Mouse (Mus musculus): ENCODE data around the gene Nudt1.

Gene Nudt1

GRCm38 (mm10) chr5:140321042-140321755, at the start of gene Nudt1, which contains the start of gene Mad1l1:
Gene Nudt1 (plus strand): TSS chr5:140321656.
Gene Mad1l1 (minus strand): TSS chr5:140321552.
- DNase-seq (ENCODE audit: low read depth, low spot score) = peak; percentile 91

DNA sequence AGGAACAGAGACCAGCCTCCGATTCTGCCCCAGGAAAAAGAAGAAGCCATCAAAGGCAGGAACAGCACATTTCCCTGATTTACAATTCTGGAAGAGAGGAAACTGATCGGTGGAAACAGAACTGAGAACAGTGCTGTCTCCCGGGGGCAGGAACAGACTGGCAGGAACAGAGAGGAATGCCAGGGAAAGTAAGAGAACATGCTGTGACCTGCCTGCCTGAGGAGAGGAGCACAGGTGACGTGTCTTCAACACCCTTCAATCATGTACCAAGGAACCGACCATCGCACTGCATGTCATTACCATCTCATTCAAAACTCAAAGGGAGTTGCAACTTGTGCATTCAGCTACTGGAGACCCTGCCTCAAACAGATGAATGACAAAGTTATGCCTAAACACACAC, 44.7 kb upstream of the Nudt1 start:
- DNase-seq (ENCODE audit: low read depth, low spot score) = no peak

DNA sequence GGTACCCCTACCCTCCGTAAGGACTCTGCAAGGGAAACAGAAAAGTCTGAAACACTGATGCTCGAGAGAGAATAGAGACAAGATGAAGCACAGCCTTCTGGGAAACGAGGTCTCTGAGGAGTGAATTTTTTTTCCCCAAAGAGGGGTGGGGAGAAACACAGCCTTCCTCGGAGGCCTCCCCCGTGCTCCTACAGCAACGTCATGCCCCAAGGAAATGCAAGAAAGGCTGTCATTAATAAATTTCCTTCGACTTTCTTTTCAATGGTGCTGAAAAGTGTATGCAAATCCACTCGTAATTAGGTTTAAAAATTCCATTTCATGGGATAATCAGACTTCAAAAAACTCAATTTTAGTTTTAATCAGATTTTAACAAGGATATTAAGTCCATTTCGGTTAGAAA, 41.3 kb upstream of the Nudt1 start:
- no peak for DNase-seq (ENCODE audit: low read depth, low spot score)

- no peak for DNase-seq (ENCODE audit: low read depth, low spot score)
Measured at GRCm38 (mm10) chr5:140282376-140282775, 39.1 kb upstream of the Nudt1 start.

DNA sequence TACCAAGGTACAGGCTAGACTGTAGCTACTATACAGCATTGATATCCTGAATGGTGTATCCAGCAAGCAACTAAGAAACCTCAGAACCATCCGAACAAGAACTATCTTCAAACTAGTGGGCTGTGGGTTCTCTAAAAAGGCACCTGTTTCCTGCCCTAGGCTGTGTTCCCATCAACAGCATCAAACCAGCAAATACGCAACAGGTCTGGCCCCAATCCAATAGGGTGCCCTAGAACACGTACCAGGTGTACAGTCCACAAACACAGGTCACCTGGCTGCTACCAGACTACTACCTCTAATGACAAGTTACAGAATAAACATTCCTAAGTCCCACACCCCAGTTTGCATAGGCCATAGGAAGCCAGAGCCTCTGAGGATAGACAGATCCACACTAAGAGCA, 38.6 kb upstream of the Nudt1 start:
- no peak for DNase-seq (ENCODE audit: low read depth, low spot score)

DNA sequence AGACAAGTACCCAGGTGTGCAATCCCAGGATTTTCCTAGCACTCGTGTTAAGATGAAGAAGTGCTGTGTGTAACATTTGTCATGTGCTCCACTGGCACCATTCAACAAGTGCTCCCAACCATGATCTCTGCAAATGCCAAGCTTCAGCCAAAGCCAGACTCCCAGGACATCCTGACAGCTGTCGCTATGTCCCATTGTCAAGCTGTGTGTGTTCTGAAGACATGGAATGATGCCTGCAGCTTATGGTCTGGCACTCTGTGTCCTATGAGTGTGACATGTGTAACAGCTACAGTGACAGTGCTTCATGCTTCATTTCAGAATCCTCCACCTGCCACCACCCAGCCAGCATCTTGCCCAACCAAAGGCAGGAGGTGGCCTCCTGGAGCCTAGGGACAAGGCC, 37.4 kb upstream of the Nudt1 start:
- no peak for DNase-seq (ENCODE audit: low read depth, low spot score)

- DNase-seq (ENCODE audit: low read depth, low spot score) = no peak
Measured at GRCm38 (mm10) chr5:140284761-140285160, 36.7 kb upstream of the Nudt1 start.

DNA sequence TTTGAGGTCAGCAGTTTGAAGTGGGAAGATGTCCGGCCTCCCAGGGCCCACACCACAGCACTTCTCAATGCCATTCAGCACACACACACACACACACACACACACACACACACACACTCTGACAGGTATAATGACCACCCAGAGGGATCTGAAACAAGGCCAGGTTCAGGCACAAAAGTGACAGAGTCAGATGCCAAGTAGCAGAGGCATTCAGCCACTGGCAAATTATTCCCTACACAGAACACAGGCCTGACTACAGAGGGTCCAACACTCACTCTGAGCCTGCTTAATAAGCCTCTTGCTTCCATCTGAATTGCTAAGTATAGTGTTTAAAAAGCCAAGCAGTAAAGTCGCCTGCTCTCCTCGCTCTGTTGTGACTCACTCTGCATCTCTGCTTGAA, 33.2 kb upstream of the Nudt1 start:
- DNase-seq (ENCODE audit: low read depth, low spot score) = no peak

DNA sequence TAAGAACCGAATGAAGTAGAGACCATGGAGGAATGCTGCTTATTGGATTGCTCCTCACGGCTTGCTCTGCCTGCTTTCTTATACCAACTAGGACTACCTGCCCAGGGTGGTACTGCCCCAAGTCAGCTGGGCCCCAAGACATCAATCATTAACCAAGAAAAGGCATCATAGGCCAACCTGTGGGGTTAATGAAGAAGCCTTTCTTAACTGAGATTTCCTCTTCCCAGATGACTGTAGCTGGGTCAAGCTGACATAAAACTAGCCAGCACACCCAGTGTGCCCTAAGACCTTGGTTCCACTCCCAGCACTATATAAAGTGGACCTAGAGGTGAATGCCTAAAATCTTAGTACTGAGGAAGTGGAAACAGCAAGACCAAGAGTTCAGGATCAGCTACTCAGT, 32.3 kb upstream of the Nudt1 start:
- DNase-seq (ENCODE audit: low read depth, low spot score) = no peak

GRCm38 (mm10) chr5:140292152-140292551, 29.3 kb upstream of the Nudt1 start:
- DNase-seq (ENCODE audit: low read depth, low spot score) = peak; percentile 65

DNA sequence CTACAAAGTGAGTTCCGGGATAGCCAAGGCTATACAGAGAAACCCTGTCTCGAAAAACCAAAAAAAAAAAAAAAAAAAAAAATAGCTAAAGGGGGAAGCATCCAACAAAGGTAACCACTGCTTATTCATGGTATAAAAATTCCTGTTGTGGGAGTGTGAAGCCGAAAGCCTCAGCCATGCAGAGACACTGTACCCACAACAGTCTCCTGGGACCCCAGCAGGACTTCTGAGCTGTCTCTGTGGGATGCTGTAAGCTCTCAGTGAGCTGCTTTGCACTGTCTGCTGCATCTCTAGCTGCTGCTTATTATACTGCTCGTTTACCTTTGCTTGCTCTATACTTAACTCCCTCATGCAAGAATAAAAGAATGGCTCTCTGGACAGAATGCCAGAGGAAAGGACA, 23.2 kb upstream of the Nudt1 start:
- no peak for DNase-seq (ENCODE audit: low read depth, low spot score)

- DNase-seq (ENCODE audit: low read depth, low spot score) = no peak
Measured at GRCm38 (mm10) chr5:140306016-140306415, 15.4 kb upstream of the Nudt1 start.

GRCm38 (mm10) chr5:140307602-140308001, 13.9 kb upstream of the Nudt1 start:
- DNase-seq (ENCODE audit: low read depth, low spot score) = no peak

DNA sequence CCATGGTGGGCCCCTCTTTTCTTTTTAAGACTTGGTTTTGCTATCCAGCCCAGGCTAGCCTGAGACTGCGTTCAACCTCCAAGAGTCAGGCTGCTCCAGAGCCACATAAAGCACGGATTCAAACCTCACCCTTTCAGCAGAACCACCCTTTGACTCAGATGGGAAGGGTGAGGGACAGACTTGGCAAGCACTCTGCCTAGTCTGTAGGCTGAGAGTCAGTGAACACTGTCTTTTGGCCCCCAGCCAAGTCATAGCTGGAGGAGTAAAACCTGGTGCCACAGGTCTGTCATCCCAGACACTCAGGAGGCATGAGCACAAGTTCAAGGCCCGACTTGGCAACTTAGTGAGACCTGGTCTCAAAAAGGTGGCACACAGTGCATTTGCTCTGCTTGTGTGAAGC, 4.7 kb upstream of the Nudt1 start:
- no peak for DNase-seq (ENCODE audit: low read depth, low spot score)

DNA sequence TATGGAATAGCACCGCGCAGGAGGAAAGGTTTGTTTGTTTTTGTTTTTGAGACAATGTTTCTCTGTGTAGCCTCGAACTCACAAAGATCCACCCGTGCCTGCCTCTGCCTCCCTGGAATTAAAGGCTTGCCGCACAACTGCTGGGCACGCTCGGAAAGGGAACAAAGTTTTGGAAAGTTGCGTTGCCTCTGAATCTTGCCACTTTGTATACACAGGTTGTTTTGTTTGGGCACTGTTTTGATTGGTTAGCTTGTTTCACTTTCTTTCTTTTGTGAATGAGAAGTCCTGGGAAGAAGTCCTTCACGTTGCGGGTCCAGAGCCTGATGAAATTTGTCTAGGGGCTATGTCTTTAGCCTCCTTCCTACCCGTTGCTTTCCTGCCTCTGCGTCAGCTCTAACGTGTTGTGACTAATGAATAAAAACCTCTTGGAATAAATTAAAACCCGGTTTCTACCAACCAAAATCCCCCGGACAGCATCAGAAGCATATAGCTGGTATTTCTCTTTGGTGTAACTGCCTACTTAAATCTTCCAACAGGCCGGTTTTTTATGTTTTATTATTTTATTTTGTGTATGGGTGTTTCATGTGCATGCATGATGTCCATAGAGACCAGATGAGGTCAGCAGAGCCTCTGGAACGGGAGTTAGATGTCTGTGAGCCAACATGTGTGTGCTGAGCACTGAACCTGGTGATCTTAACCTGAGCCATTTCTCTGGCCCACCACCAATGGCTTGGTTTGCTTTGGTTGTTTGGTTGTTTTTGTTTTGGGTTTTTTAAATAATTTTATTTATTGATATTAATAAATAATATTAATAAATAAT, 510 bp downstream of the Nudt1 start:
- DNase-seq (ENCODE audit: low read depth, low spot score) = no peak

DNA sequence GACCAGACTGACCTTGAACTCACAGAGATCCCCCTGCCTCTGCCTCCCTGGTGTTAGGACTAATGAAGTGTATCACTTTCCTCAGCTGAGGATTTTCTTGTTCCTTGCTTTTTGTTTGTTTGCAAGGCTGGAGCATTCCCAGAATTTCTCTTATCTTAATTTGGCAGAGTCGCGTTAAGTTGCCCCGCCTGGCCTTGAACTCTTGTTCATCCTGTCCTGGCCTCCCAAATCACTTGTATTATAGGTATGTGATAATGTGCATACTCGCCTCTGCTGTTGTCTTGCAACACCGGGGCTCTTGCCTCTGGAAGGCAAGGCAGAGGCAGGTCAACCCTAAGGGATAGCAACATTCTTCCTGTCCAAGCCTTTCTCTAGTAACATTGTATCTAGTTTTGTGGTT, 2.6 kb downstream of the Nudt1 start:
- DNase-seq (ENCODE audit: low read depth, low spot score) = no peak

- DNase-seq (ENCODE audit: low read depth, low spot score) = peak; percentile 62
Measured at GRCm38 (mm10) chr5:140331615-140332512, 10.4 kb downstream of the Nudt1 start, which contains the start of gene Mrm2. Gene Mrm2 (minus strand): TSS chr5:140331898.

DNA sequence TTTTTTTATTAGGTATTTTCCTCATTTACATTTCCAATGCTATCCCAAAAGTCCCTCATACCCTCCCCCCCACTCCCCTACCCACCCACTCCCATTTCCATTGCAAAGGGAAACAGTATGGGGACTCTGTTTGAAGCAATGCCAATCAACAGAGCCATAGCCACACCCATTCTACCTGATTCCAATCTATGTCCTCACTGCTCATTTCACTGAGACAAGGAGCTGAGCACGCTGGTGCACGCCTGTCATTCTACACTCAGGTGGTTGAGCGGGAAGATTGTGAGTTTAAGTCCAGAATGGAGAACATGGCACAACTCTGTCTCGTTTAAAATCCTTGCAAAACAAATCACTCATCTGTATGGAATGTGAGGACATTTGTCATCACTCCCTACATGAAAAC, 11.1 kb downstream of the Nudt1 start:
- no peak for DNase-seq (ENCODE audit: low read depth, low spot score)

- DNase-seq (ENCODE audit: low read depth, low spot score) = no peak
Measured at GRCm38 (mm10) chr5:140333631-140334030, 12.2 kb downstream of the Nudt1 start.

DNA sequence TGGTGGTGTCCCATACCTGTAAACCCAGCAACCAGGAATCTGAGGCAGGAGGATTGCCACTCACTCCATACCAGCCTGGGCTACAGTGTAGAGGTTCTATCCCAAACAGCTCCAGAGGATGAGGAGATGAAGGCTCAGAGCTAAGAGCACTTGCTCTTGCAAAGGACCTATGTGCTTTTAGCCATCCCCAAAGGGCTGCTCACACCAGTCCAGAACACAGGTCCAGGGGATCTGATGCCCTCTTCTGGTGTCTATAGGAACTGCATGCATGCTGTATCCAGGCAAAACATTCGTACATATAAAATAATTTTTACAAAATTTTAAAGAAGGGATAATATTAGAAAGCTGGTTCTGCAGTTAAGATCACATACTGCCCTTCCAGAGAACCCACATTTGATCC, 15.2 kb downstream of the Nudt1 start:
- no peak for DNase-seq (ENCODE audit: low read depth, low spot score)

DNA sequence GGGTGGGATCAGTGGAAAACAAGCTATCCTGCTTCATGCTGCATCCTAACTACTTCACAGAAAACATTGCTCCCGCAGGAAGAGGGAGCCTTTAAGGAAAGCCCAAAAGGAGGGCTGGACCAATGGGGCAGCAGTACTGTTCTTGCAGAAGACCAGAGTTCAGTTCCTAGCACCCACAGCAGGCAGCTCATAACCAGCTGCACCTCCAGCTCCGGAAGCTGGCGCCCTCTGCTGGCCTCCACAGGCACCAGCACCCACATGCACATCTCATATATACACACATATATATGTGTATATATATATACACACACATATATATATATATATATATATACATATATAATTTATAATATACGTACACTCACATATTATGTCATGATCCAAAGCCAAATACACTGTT, 17.3 kb downstream of the Nudt1 start:
- no peak for DNase-seq (ENCODE audit: low read depth, low spot score)

GRCm38 (mm10) chr5:140339836-140340235, 18.4 kb downstream of the Nudt1 start:
- no peak for DNase-seq (ENCODE audit: low read depth, low spot score)
